Mouse (Mus musculus): Measurements from ENCODE around the gene Ngfr. TPM values are rescaled to one million over a fixed set of nuclear protein-coding genes. Genes with fewer than 3 reads are reported as not detected.
A peak's percentile ranks its signal among the peaks of the same experiment; 100 is the strongest.

The Ngfr gene
- polyA plus RNA-seq, 1 experiment from 2014 or later = 10.9 TPM

GRCm38 (mm10) chr11:95593501-95593900 lies 6.0 kb upstream of the Ngfr start:
- 0 out of 2 replicates have a peak, but pooled peaks cover 28% of the 10 kb centered on the region for H3K27me3 ChIP-seq (replicated peaks)
- H3K4me1 ChIP-seq = peaks cover 13% of the 10 kb centered on the region
- 66% methylated on average over 5 of the region's 5 CpGs for WGBS
- no peaks in the 10 kb centered on the region for H3K36me3 ChIP-seq
- H3K4me2 ChIP-seq = no peak overlapping the region
- H3K9me3 ChIP-seq = no peaks in the 10 kb centered on the region
- H3K4me3 ChIP-seq (replicated peaks) = no peak overlapping the region
- ATAC-seq (ENCODE audit: insufficient read depth, low FRiP score, low read depth) = no peak
- no peak overlapping the region for H3K9ac ChIP-seq
- no peak overlapping the region for H3K27ac ChIP-seq

DNA sequence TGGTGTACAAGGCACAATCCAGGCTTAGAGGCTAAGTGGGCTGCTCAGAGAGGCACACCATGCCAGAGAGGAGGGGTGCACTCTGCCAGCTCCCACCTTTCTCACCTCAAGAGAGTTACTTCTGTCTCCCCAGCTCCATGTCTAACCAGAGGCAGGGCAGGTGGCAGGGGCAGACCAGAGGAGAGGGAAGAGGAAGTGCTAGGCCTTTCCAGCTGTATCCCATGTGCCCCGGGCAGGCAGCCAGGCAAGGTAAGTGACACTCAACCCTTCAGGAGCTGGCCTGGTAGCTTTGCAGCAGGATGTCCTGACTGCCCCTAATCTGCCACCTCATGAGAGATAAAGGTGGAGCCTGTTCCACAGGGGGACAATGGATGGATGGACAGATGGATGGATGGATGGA lies 5.2 kb upstream of the Ngfr start:
- no peak overlapping the region for H3K27ac ChIP-seq
- 0 out of 2 replicates have a peak, but pooled peaks cover 25% of the 10 kb centered on the region for H3K27me3 ChIP-seq (replicated peaks)
- no peak overlapping the region for H3K9ac ChIP-seq
- ATAC-seq (ENCODE audit: insufficient read depth, low FRiP score, low read depth) = no peak
- H3K4me2 ChIP-seq = no peak overlapping the region
- no peaks in the 10 kb centered on the region for H3K9me3 ChIP-seq
- no peaks in the 10 kb centered on the region for H3K36me3 ChIP-seq
- H3K4me3 ChIP-seq (replicated peaks) = no peak overlapping the region
- 79% methylated on average over 1 of the region's 1 CpGs for WGBS
- peaks cover 13% of the 10 kb centered on the region for H3K4me1 ChIP-seq

DNA sequence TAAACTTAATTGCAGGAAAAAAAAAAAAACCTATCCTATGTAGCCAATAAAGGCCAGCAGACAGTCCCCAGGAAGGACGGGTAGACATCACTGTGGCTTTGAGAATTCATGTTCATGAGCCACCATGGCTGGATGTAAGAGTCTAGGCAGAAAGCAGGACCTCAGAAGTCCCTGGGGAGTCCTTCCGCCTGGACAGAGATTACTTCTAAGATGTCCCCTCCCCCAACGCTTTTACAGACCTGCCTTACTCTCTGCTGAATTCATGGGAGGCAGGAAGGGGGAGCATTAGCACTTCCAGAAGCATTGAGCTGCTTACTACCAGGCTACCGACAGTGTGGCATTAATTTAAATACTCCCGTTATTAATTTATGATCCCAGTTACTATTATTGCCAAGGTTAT lies 1.7 kb upstream of the Ngfr start:
- no peak overlapping the region for H3K4me2 ChIP-seq
- no peak overlapping the region for H3K9ac ChIP-seq
- no peak for ATAC-seq (ENCODE audit: insufficient read depth, low FRiP score, low read depth)
- H3K36me3 ChIP-seq = no peaks in the 10 kb centered on the region
- peaks cover 30% of the 10 kb centered on the region for H3K4me1 ChIP-seq
- H3K27me3 ChIP-seq (replicated peaks) = peaks cover 47% of the 10 kb centered on the region
- no peaks in the 10 kb centered on the region for H3K9me3 ChIP-seq
- H3K27ac ChIP-seq = no peak overlapping the region
- 43% methylated on average over 5 of the region's 5 CpGs for WGBS
- no peak overlapping the region for H3K4me3 ChIP-seq (replicated peaks)

GRCm38 (mm10) chr11:95586751-95587422 lies 648 bp downstream of the Ngfr start:
- Histone ChIP-seq H3K27ac (no peak overlapping the region), H3K4me1 (peaks cover 33% of the 10 kb centered on the region), H3K9ac (no peak overlapping the region), H3K4me2 (peak overlapping the region; percentile 89), H3K4me3 (replicated peaks) (peak overlapping the region; percentile 42), H3K36me3 (no peaks in the 10 kb centered on the region), H3K9me3 (no peaks in the 10 kb centered on the region), H3K27me3 (replicated peaks) (peaks cover 67% of the 10 kb centered on the region)
- no peak for ATAC-seq (ENCODE audit: insufficient read depth, low FRiP score, low read depth)
- under 1% methylated on average over 27 of the region's 27 CpGs for WGBS

DNA sequence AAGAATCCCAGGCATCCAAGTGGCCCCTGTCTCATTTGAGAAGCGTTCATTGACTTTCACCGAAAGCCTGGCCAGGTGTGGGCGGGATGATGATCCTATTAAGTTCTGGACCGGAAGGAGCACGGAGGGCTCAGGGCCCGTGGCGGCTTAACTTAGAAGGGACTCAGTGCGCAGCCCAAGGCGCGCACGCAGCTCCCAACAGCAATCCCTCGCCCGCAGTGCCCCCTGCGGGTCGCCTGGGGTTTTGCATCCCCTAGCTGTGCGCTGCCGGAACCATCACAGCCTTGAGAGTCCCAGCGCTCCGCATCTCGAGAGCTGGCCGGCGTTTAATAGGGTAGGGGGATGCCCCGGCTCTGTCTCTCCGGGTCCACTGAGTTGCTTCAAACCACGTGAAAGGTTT lies 1.4 kb downstream of the Ngfr start:
- peak; percentile 51; the same call in 1 of the 2 replicates for ATAC-seq (ENCODE audit: insufficient read depth, low FRiP score, low read depth)
- no peak overlapping the region for H3K27ac ChIP-seq
- WGBS = under 1% methylated on average over 25 of the region's 25 CpGs
- peaks cover 69% of the 10 kb centered on the region for H3K27me3 ChIP-seq (replicated peaks)
- H3K4me1 ChIP-seq = peaks cover 39% of the 10 kb centered on the region
- no peaks in the 10 kb centered on the region for H3K36me3 ChIP-seq
- peak overlapping the region; percentile 89 for H3K4me2 ChIP-seq
- peak overlapping the region; percentile 42 for H3K4me3 ChIP-seq (replicated peaks)
- no peak overlapping the region for H3K9ac ChIP-seq
- no peaks in the 10 kb centered on the region for H3K9me3 ChIP-seq

DNA sequence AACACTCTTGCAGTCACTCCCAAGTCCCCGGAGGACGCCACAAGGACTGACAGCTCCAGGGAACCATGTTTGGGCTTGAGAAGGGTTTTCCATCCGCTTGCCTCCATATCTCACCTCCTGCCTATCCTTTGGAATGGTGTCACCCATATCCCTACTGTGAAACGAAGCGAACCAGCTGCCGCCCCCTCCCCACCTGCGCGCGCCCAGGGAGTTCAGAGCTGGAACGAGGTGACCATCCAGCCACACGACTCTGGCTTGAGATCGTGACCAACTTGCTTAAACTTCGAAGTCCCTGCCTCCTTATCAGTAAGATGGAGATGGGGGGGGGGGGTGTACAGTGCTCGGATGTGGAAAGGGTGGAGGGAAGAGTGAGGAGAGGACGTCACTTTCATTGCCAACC lies 1.9 kb downstream of the Ngfr start:
- H3K4me3 ChIP-seq (replicated peaks) = peak overlapping the region; percentile 42
- H3K4me1 ChIP-seq = peaks cover 39% of the 10 kb centered on the region
- WGBS = 2% methylated on average over 15 of the region's 15 CpGs
- ATAC-seq (ENCODE audit: insufficient read depth, low FRiP score, low read depth) = no peak
- no peak overlapping the region for H3K9ac ChIP-seq
- H3K36me3 ChIP-seq = no peaks in the 10 kb centered on the region
- H3K27me3 ChIP-seq (replicated peaks) = peaks cover 71% of the 10 kb centered on the region
- no peaks in the 10 kb centered on the region for H3K9me3 ChIP-seq
- H3K4me2 ChIP-seq = peak overlapping the region; percentile 89
- H3K27ac ChIP-seq = no peak overlapping the region

DNA sequence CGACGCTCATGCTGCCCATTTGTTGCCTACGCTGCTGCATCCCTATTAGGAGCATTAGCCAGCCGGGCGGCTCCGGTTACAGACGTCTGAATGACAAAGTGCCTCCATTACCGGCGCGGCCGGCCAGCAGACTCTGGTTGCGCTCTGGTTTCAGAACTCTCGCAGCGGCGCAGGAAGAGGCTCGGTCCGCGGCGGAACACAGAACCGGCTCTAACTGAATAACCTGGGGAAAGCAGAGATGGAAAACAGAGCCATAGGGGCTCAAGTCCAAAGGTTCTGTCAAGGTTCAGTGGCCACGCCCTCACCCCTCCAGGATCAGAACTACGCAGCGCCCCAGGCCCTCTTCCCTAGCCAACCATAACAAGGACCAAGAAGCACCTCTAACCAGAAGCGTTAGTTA lies 2.3 kb downstream of the Ngfr start:
- WGBS = under 1% methylated on average over 24 of the region's 24 CpGs
- Histone ChIP-seq H3K4me1 (peaks cover 39% of the 10 kb centered on the region), H3K4me3 (replicated peaks) (peak overlapping the region; percentile 42), H3K36me3 (no peaks in the 10 kb centered on the region), H3K4me2 (peak overlapping the region; percentile 89), H3K27ac (no peak overlapping the region), H3K9me3 (no peaks in the 10 kb centered on the region), H3K9ac (no peak overlapping the region), H3K27me3 (replicated peaks) (peaks cover 70% of the 10 kb centered on the region)
- ATAC-seq (ENCODE audit: insufficient read depth, low FRiP score, low read depth) = no peak

- H3K4me3 ChIP-seq (replicated peaks) = peak overlapping the region; percentile 42; the same call in 1 of the 2 replicates
- no peak overlapping the region for H3K27ac ChIP-seq
- peaks cover 39% of the 10 kb centered on the region for H3K4me1 ChIP-seq
- ATAC-seq (ENCODE audit: insufficient read depth, low FRiP score, low read depth) = no peak
- WGBS = 9% methylated on average over 9 of the region's 9 CpGs
- H3K36me3 ChIP-seq = no peaks in the 10 kb centered on the region
- H3K4me2 ChIP-seq = peak overlapping the region; percentile 89
- H3K27me3 ChIP-seq (replicated peaks) = peaks cover 72% of the 10 kb centered on the region
- H3K9ac ChIP-seq = no peak overlapping the region
- H3K9me3 ChIP-seq = no peaks in the 10 kb centered on the region
Observed at GRCm38 (mm10) chr11:95584651-95585050, 2.9 kb downstream of the Ngfr start.

GRCm38 (mm10) chr11:95583396-95583795 lies 4.1 kb downstream of the Ngfr start:
- no peak overlapping the region for H3K4me2 ChIP-seq

DNA sequence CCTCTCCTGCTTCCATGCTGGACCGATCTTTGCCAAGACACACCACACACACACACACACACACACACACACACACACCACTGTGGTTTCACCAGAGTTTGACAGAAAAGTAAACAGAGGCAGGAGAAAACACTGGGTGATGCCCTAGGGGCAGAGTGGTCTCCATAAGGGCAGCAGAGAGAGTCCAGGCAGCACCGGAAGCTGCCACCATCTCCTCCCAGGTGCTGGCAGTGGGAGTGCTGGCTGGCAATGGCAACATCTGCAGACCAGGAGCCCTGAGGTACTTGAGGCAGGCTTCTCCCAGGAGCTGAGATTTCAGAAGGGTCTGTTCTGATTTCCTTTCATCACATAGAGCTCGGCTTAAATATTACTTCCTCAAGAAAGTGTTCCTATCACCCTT lies 5.3 kb downstream of the Ngfr start:
- H3K9ac ChIP-seq = no peak overlapping the region
- no peak for ATAC-seq (ENCODE audit: insufficient read depth, low FRiP score, low read depth)
- peaks cover 82% of the 10 kb centered on the region for H3K27me3 ChIP-seq (replicated peaks)
- no peak overlapping the region for H3K4me3 ChIP-seq (replicated peaks)
- H3K4me1 ChIP-seq = peaks cover 44% of the 10 kb centered on the region
- H3K27ac ChIP-seq = no peak overlapping the region
- no peaks in the 10 kb centered on the region for H3K9me3 ChIP-seq
- 32% methylated on average over 3 of the region's 3 CpGs for WGBS
- no peak overlapping the region for H3K4me2 ChIP-seq
- no peaks in the 10 kb centered on the region for H3K36me3 ChIP-seq

More at GRCm38 (mm10) chr11:95583396-95583795, 4.1 kb downstream of the Ngfr start:
- H3K4me3 ChIP-seq (replicated peaks) = no peak overlapping the region
- H3K4me1 ChIP-seq = peaks cover 39% of the 10 kb centered on the region
- ATAC-seq (ENCODE audit: insufficient read depth, low FRiP score, low read depth) = no peak
- no peak overlapping the region for H3K9ac ChIP-seq
- H3K27me3 ChIP-seq (replicated peaks) = peaks cover 77% of the 10 kb centered on the region
- H3K27ac ChIP-seq = no peak overlapping the region
- no peaks in the 10 kb centered on the region for H3K9me3 ChIP-seq
- 56% methylated on average over 6 of the region's 6 CpGs for WGBS
- H3K36me3 ChIP-seq = no peaks in the 10 kb centered on the region

- Histone ChIP-seq H3K4me3 (replicated peaks) (no peak overlapping the region), H3K27me3 (replicated peaks) (peaks cover 60% of the 10 kb centered on the region), H3K9me3 (no peaks in the 10 kb centered on the region), H3K36me3 (no peaks in the 10 kb centered on the region), H3K9ac (no peak overlapping the region), H3K4me1 (peaks cover 30% of the 10 kb centered on the region), H3K4me2 (no peak overlapping the region), H3K27ac (no peak overlapping the region)
- ATAC-seq (ENCODE audit: insufficient read depth, low FRiP score, low read depth) = no peak
- 42% methylated on average over 6 of the region's 6 CpGs for WGBS
Observed at GRCm38 (mm10) chr11:95579455-95579854, 8.1 kb downstream of the Ngfr start.

DNA sequence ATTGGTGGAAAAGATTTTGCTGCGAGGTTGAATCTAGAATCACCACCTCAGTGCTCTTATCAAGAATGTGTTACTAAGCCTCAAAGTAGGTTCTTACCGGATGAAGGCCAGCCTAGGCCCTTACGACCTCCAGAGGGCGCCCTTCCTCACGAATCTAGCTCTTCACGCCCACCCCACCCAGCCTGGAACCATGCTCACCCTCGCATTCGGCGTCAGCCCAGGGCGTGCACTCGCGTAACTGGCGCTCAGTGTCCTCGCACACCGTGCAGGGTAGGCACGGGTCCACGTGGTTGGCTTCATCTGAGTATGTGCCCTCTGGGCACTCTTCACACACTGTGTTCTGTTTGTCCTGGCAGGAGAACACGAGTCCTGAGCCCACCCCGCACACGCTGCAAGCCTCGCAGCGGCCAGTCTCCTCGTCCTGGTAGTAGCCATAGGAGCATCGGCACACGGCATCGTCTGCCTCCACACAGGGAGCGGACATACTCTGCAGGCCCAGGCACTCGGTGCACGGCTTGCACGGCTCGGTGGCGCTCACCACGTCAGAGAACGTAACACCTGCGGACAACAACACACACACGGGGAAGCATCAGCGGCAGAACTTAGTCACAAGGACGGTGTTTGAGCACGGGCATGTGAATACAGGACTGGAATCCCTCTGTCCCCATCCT lies 9.6 kb downstream of the Ngfr start:
- Histone ChIP-seq H3K36me3 (no peaks in the 10 kb centered on the region), H3K4me2 (no peak overlapping the region; the same call in 1 of the 2 replicates), H3K9ac (no peak overlapping the region), H3K4me3 (replicated peaks) (no peak overlapping the region), H3K9me3 (no peaks in the 10 kb centered on the region), H3K27me3 (replicated peaks) (peaks cover 47% of the 10 kb centered on the region), H3K4me1 (peaks cover 25% of the 10 kb centered on the region), H3K27ac (no peak overlapping the region)
- ATAC-seq (ENCODE audit: insufficient read depth, low FRiP score, low read depth) = no peak
- WGBS = 20% methylated on average over 39 of the region's 39 CpGs

Measured in stomach, embryonic 15.5 days (tissue).